Mouse (Mus musculus): Measurements from ENCODE around the gene Cebpa. TPM values are rescaled to one million over a fixed set of nuclear protein-coding genes. Genes with fewer than 3 reads are reported as not detected.

Cebpa gene
- total RNA-seq (2017) = 9.3 to 16.4 TPM (median 10.3 TPM) in 3 replicates

GRCm38 (mm10) chr7:35118841-35119413, at the start of gene Cebpa:
Gene Cebpa (plus strand): TSS chr7:35119293.
- ATAC-seq (replicated peaks; ENCODE audit: insufficient number of reproducible peaks, low FRiP score, low TSS enrichment, poor library complexity, severe bottlenecking) = peak; percentile 88

GRCm38 (mm10) chr7:35076645-35077044, 42.4 kb upstream of the Cebpa start:
- ATAC-seq (replicated peaks; ENCODE audit: insufficient number of reproducible peaks, low FRiP score, low TSS enrichment, poor library complexity, severe bottlenecking) = no peak

- no peak for ATAC-seq (replicated peaks; ENCODE audit: insufficient number of reproducible peaks, low FRiP score, low TSS enrichment, poor library complexity, severe bottlenecking)
These were observed 38.2 kb upstream of the Cebpa start for GRCm38 (mm10) chr7:35080843-35081338.

GRCm38 (mm10) chr7:35081406-35082104, 37.5 kb upstream of the Cebpa start:
- no peak for ATAC-seq (replicated peaks; ENCODE audit: insufficient number of reproducible peaks, low FRiP score, low TSS enrichment, poor library complexity, severe bottlenecking)

GRCm38 (mm10) chr7:35084565-35085360, 34.3 kb upstream of the Cebpa start:
- ATAC-seq (replicated peaks; ENCODE audit: insufficient number of reproducible peaks, low FRiP score, low TSS enrichment, poor library complexity, severe bottlenecking) = no peak

- no peak for ATAC-seq (replicated peaks; ENCODE audit: insufficient number of reproducible peaks, low FRiP score, low TSS enrichment, poor library complexity, severe bottlenecking)
These were observed 32.7 kb upstream of the Cebpa start for GRCm38 (mm10) chr7:35086271-35086861.

GRCm38 (mm10) chr7:35090550-35090949, 28.5 kb upstream of the Cebpa start:
- ATAC-seq (replicated peaks; ENCODE audit: insufficient number of reproducible peaks, low FRiP score, low TSS enrichment, poor library complexity, severe bottlenecking) = no peak

- ATAC-seq (replicated peaks; ENCODE audit: insufficient number of reproducible peaks, low FRiP score, low TSS enrichment, poor library complexity, severe bottlenecking) = no peak
These were observed 24.0 kb upstream of the Cebpa start for GRCm38 (mm10) chr7:35094975-35095678.

- ATAC-seq (replicated peaks; ENCODE audit: insufficient number of reproducible peaks, low FRiP score, low TSS enrichment, poor library complexity, severe bottlenecking) = peak; percentile 84
These were observed 20.3 kb upstream of the Cebpa start for GRCm38 (mm10) chr7:35098777-35099176.

GRCm38 (mm10) chr7:35099528-35099927, 19.6 kb upstream of the Cebpa start:
- ATAC-seq (replicated peaks; ENCODE audit: insufficient number of reproducible peaks, low FRiP score, low TSS enrichment, poor library complexity, severe bottlenecking) = no peak; the same call in 1 of the 2 replicates

GRCm38 (mm10) chr7:35106614-35107013, 12.5 kb upstream of the Cebpa start:
- peak; percentile 71 for ATAC-seq (replicated peaks; ENCODE audit: insufficient number of reproducible peaks, low FRiP score, low TSS enrichment, poor library complexity, severe bottlenecking)

- no peak for ATAC-seq (replicated peaks; ENCODE audit: insufficient number of reproducible peaks, low FRiP score, low TSS enrichment, poor library complexity, severe bottlenecking)
These were observed 11.5 kb upstream of the Cebpa start for GRCm38 (mm10) chr7:35107630-35108029.

GRCm38 (mm10) chr7:35108046-35108445, 11.0 kb upstream of the Cebpa start:
- no peak for ATAC-seq (replicated peaks; ENCODE audit: insufficient number of reproducible peaks, low FRiP score, low TSS enrichment, poor library complexity, severe bottlenecking)

GRCm38 (mm10) chr7:35108663-35109062, 10.4 kb upstream of the Cebpa start:
- ATAC-seq (replicated peaks; ENCODE audit: insufficient number of reproducible peaks, low FRiP score, low TSS enrichment, poor library complexity, severe bottlenecking) = no peak

GRCm38 (mm10) chr7:35113136-35113535, 6.0 kb upstream of the Cebpa start:
- no peak for ATAC-seq (replicated peaks; ENCODE audit: insufficient number of reproducible peaks, low FRiP score, low TSS enrichment, poor library complexity, severe bottlenecking)

GRCm38 (mm10) chr7:35113721-35114120, 5.4 kb upstream of the Cebpa start:
- no peak for ATAC-seq (replicated peaks; ENCODE audit: insufficient number of reproducible peaks, low FRiP score, low TSS enrichment, poor library complexity, severe bottlenecking)

GRCm38 (mm10) chr7:35116524-35116923, 2.6 kb upstream of the Cebpa start:
- no peak for ATAC-seq (replicated peaks; ENCODE audit: insufficient number of reproducible peaks, low FRiP score, low TSS enrichment, poor library complexity, severe bottlenecking)

- ATAC-seq (replicated peaks; ENCODE audit: insufficient number of reproducible peaks, low FRiP score, low TSS enrichment, poor library complexity, severe bottlenecking) = no peak
These were observed 2.0 kb upstream of the Cebpa start for GRCm38 (mm10) chr7:35117052-35117451.

- no peak for ATAC-seq (replicated peaks; ENCODE audit: insufficient number of reproducible peaks, low FRiP score, low TSS enrichment, poor library complexity, severe bottlenecking)
These were observed 1.4 kb upstream of the Cebpa start for GRCm38 (mm10) chr7:35117761-35118098.
